Comparison of ENCODE assay signal across 11 mouse cellular contexts in genomic region chr19:5390416-5390815, GRCm38 (mm10). TPM values are rescaled to one million over a fixed set of nuclear protein-coding genes. Genes with fewer than 3 reads are reported as not detected.
DNase-seq lines count a peak whose midpoint lies in the region; ATAC-seq and TF ChIP-seq lines count a peak whose summit lies in the region.
"Had no signal": no experiment of that assay in that cellular context is flagged by ENCODE, and none has a peak within 500 bp of the region (broad histone marks: within the 10 kb centered on the region; RNA-seq: fewer than 3 reads in every experiment).

No protein-coding gene starts in this region.

- TF ChIP-seq CTCF in layer of hippocampus, adult 2 months (conservative IDR thresholded peaks at IDR 0.05) = no peak
- TF ChIP-seq CTCF in bone marrow macrophage, adult 2 months (IDR thresholded peaks at IDR 0.05; ENCODE audit: low read depth, low read length) = no peak

- DNase-seq in layer of hippocampus, adult 2 months (ENCODE audit: low spot score in 2 of 2) = no peak
- no peak for DNase-seq in layer of hippocampus, adult 9-11 months
- no peak for DNase-seq in spleen, postnatal 4 days (ENCODE audit: low spot score in 2 of 2)
- DNase-seq in frontal cortex, adult 2 months (ENCODE audit: extremely low spot score in 1 of 2, low spot score in 1 of 2) = no peak
- DNase-seq: kidney, adult 18-20 months had no signal

- H3K27me3 ChIP-seq in hindbrain, embryonic 15.5 days = no peaks in the 10 kb centered on the region
- H3K27me3 ChIP-seq in neural tube, embryonic 12.5 days (replicated peaks) = no peaks in the 10 kb centered on the region

- H3K4me2 ChIP-seq in hindbrain, embryonic 15.5 days = peak overlapping the region; percentile 89; the same call in 1 of the 2 replicates
- H3K4me2 ChIP-seq in neural tube, embryonic 12.5 days (replicated peaks) = peak overlapping the region; percentile 93

- WGBS in hindbrain, embryonic 15.5 days = 85% methylated on average over 8 of the region's 8 CpGs
- 82% methylated on average over 8 of the region's 8 CpGs for WGBS in neural tube, embryonic 12.5 days

- no peak for ATAC-seq in hindbrain, embryonic 15.5 days (ENCODE audit: low FRiP score, low read depth)
- no peak for ATAC-seq in neural tube, embryonic 12.5 days (ENCODE audit: low FRiP score, low read depth)
- ATAC-seq in frontal cortex, adult (ENCODE audit: low TSS enrichment) = no peak

- H3K9ac ChIP-seq in hindbrain, embryonic 15.5 days = no peak overlapping the region
- H3K9ac ChIP-seq in neural tube, embryonic 12.5 days = no peak overlapping the region; the same call in 1 of the 2 replicates

- no peaks in the 10 kb centered on the region for H3K9me3 ChIP-seq in hindbrain, embryonic 15.5 days
- no peaks in the 10 kb centered on the region for H3K9me3 ChIP-seq in neural tube, embryonic 12.5 days

- peaks cover 22% of the 10 kb centered on the region for H3K4me1 ChIP-seq in bone marrow macrophage, adult 2 months (ENCODE audit: control insufficient read depth, insufficient read depth, low read length)
- H3K4me1 ChIP-seq in hindbrain, embryonic 15.5 days (replicated peaks) = peaks cover 35% of the 10 kb centered on the region
- H3K4me1 ChIP-seq in neural tube, embryonic 12.5 days = peaks cover 31% of the 10 kb centered on the region

- no peak for TF ChIP-seq POLR2A in bone marrow macrophage, adult 2 months (IDR thresholded peaks at IDR 0.05; ENCODE audit: borderline replicate concordance, low read depth, low read length)

- no peaks in the 10 kb centered on the region for H3K36me3 ChIP-seq in hindbrain, embryonic 15.5 days
- peaks cover 4% of the 10 kb centered on the region; the same call in 1 of the 2 replicates for H3K36me3 ChIP-seq in neural tube, embryonic 12.5 days

- no peak overlapping the region for H3K4me3 ChIP-seq in layer of hippocampus, adult 2 months
- H3K4me3 ChIP-seq in bone marrow macrophage, adult 2 months (ENCODE audit: insufficient read depth, low read length) = peak overlapping the region; percentile 96
- no peak overlapping the region for H3K4me3 ChIP-seq in hindbrain, embryonic 15.5 days
- H3K4me3 ChIP-seq in neural tube, embryonic 12.5 days = no peak overlapping the region

- 0 out of 2 replicates have a peak overlapping the region, but pooled peaks have one; percentile 23 for H3K27ac ChIP-seq in layer of hippocampus, adult 2 months
- H3K27ac ChIP-seq in bone marrow macrophage, adult 2 months (ENCODE audit: insufficient read depth, low read depth, low read length) = no peak overlapping the region
- H3K27ac ChIP-seq in hindbrain, embryonic 15.5 days (replicated peaks) = no peak overlapping the region
- H3K27ac ChIP-seq in neural tube, embryonic 12.5 days = no peak overlapping the region

RNA-seq across cellular contexts. Expression of gene Sart1, which starts 1.9 kb away (rescaled TPM):
- 100 to 1,000 TPM; 113 to 125 TPM for total RNA-seq in layer of hippocampus, adult 2 months (2021)
- polyA plus RNA-seq in bone marrow macrophage, adult 2 months (2012; ENCODE audit: insufficient read depth, insufficient read length, missing spikeins) = 103 and 110 TPM in 2 replicates
- polyA plus RNA-seq in hindbrain, embryonic 15.5 days (2015; fragmentation: Nextera tagmentation; extraction: Ambion mirVana) = 68.2 and 77.1 TPM in 2 replicates
- polyA plus RNA-seq in neural tube, embryonic 12.5 days (2016; fragmentation: Nextera tagmentation; extraction: Ambion mirVana) = 110 and 112 TPM in 2 replicates
- polyA plus RNA-seq in frontal cortex, adult 2 months (2012; rRNA removed) = 70.5 and 85.4 TPM in 2 replicates

RNA-seq across cellular contexts. Expression of gene Tsga10ip, which starts 11.9 kb away (rescaled TPM):
- under 1 TPM; 0.20 to 0.37 TPM for total RNA-seq in layer of hippocampus, adult 2 months (2021)
- not detected in 2 replicates for polyA plus RNA-seq in bone marrow macrophage, adult 2 months (2012; ENCODE audit: insufficient read depth, insufficient read length, missing spikeins)
- not detected in 2 replicates for polyA plus RNA-seq in hindbrain, embryonic 15.5 days (2015; fragmentation: Nextera tagmentation; extraction: Ambion mirVana)
- polyA plus RNA-seq in neural tube, embryonic 12.5 days (2016; fragmentation: Nextera tagmentation; extraction: Ambion mirVana) = 0.24 and 0.25 TPM in 2 replicates
- polyA plus RNA-seq in frontal cortex, adult 2 months (2012; rRNA removed) = not detected in 2 replicates
- total RNA-seq: monocyte, adult 5-6 weeks had no signal
- polyA plus RNA-seq: cortical plate, adult 2 months had no signal

RNA-seq across cellular contexts. Expression of gene Banf1, which starts 23.4 kb away (rescaled TPM):
- total RNA-seq in layer of hippocampus, adult 2 months (2021) = 10 to 100 TPM; 81.0 to 86.2 TPM
- 102 and 103 TPM in 2 replicates for polyA plus RNA-seq in bone marrow macrophage, adult 2 months (2012; ENCODE audit: insufficient read depth, insufficient read length, missing spikeins)
- 319 and 333 TPM in 2 replicates for polyA plus RNA-seq in hindbrain, embryonic 15.5 days (2015; fragmentation: Nextera tagmentation; extraction: Ambion mirVana)
- 344 and 354 TPM in 2 replicates for polyA plus RNA-seq in neural tube, embryonic 12.5 days (2016; fragmentation: Nextera tagmentation; extraction: Ambion mirVana)
- 95.2 and 99.8 TPM in 2 replicates for polyA plus RNA-seq in frontal cortex, adult 2 months (2012; rRNA removed)

RNA-seq across cellular contexts. Expression of gene Eif1ad, which starts 23.9 kb away (rescaled TPM):
- total RNA-seq in layer of hippocampus, adult 2 months (2021) = 10 to 100 TPM; 21.4 to 22.5 TPM
- 20.8 and 26.3 TPM in 2 replicates for polyA plus RNA-seq in bone marrow macrophage, adult 2 months (2012; ENCODE audit: insufficient read depth, insufficient read length, missing spikeins)
- polyA plus RNA-seq in hindbrain, embryonic 15.5 days (2015; fragmentation: Nextera tagmentation; extraction: Ambion mirVana) = 40.7 and 43.3 TPM in 2 replicates
- polyA plus RNA-seq in neural tube, embryonic 12.5 days (2016; fragmentation: Nextera tagmentation; extraction: Ambion mirVana) = 69.7 and 70.9 TPM in 2 replicates
- 25.4 and 27.0 TPM in 2 replicates for polyA plus RNA-seq in frontal cortex, adult 2 months (2012; rRNA removed)

RNA-seq across cellular contexts. Expression of gene Drap1, which starts 34.4 kb away (rescaled TPM):
- total RNA-seq in layer of hippocampus, adult 2 months (2021) = 100 to 1,000 TPM; 316 to 335 TPM
- polyA plus RNA-seq in bone marrow macrophage, adult 2 months (2012; ENCODE audit: insufficient read depth, insufficient read length, missing spikeins) = 160 and 167 TPM in 2 replicates
- 301 and 311 TPM in 2 replicates for polyA plus RNA-seq in hindbrain, embryonic 15.5 days (2015; fragmentation: Nextera tagmentation; extraction: Ambion mirVana)
- 270 and 298 TPM in 2 replicates for polyA plus RNA-seq in neural tube, embryonic 12.5 days (2016; fragmentation: Nextera tagmentation; extraction: Ambion mirVana)
- 305 and 342 TPM in 2 replicates for polyA plus RNA-seq in frontal cortex, adult 2 months (2012; rRNA removed)
